ENCODE assay signal across 11 mouse cellular contexts in the genomic region with DNA sequence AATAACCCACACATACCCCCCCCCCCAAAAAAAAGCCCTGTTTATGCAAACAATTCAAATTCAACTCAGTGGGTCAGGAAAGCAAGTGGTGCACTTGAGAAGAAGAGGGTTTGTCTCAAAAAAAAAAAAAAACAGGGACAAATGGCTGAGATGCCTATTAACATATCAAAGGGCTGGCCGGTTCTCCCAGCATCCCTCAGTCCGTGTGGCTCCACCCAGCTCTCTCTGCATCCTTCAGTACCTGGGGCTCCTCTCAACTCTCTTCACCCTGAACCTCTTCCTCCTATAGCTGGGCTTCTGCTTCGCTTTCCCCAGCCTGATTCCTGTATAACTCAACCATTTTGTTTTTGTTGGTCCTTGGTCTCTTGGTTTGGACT. TPM values are rescaled to one million over a fixed set of nuclear protein-coding genes. Genes with fewer than 3 reads are reported as not detected.
DNase-seq lines count a peak whose midpoint lies in the region; ATAC-seq and TF ChIP-seq lines count a peak whose summit lies in the region.
"Had no signal": no experiment of that assay in that cellular context is flagged by ENCODE, and none has a peak within 500 bp of the region (broad histone marks: within the 10 kb centered on the region; RNA-seq: fewer than 3 reads in every experiment).

No protein-coding gene starts in this region.

- H3K27ac ChIP-seq in embryonic facial prominence, embryonic 11.5 days (replicated peaks; ENCODE audit: low read depth, low read length): no peak overlapping the region
- H3K27ac ChIP-seq in hindbrain, embryonic 14.5 days: peak overlapping the region; percentile 14; the same call in 1 of the 2 replicates
- no peak overlapping the region for H3K27ac ChIP-seq in intestine, embryonic 15.5 days
- H3K27ac ChIP-seq: embryonic facial prominence, embryonic 12.5 days had no signal

- no peaks in the 10 kb centered on the region for H3K4me1 ChIP-seq in embryonic facial prominence, embryonic 11.5 days (ENCODE audit: control insufficient read depth, insufficient read depth, low read length)
- no peaks in the 10 kb centered on the region for H3K4me1 ChIP-seq in hindbrain, embryonic 14.5 days (replicated peaks; ENCODE audit: control insufficient read depth, insufficient read depth, low read length)
- H3K4me1 ChIP-seq in intestine, embryonic 15.5 days (replicated peaks): no peaks in the 10 kb centered on the region
- H3K4me1 ChIP-seq: embryonic facial prominence, embryonic 12.5 days had no signal

- no peak overlapping the region for H3K4me2 ChIP-seq in embryonic facial prominence, embryonic 11.5 days (ENCODE audit: low read depth, low read length)
- H3K4me2 ChIP-seq in hindbrain, embryonic 14.5 days (replicated peaks): peak overlapping the region; percentile 39
- H3K4me2 ChIP-seq in myocyte (ENCODE audit: low read depth): peak overlapping the region; percentile 34
- no peak overlapping the region for H3K4me2 ChIP-seq in intestine, embryonic 15.5 days (replicated peaks)
- H3K4me2 ChIP-seq: embryonic facial prominence, embryonic 12.5 days had no signal

- no peaks in the 10 kb centered on the region for H3K79me2 ChIP-seq in myocyte (ENCODE audit: control insufficient read depth, insufficient read depth)

- H3ac ChIP-seq in myocyte (ENCODE audit: control insufficient read depth, insufficient read length): no peak overlapping the region

- no peaks in the 10 kb centered on the region for H3K9me3 ChIP-seq in embryonic facial prominence, embryonic 11.5 days (replicated peaks; ENCODE audit: control insufficient read depth, low read length)
- H3K9me3 ChIP-seq in hindbrain, embryonic 14.5 days (ENCODE audit: control insufficient read depth, low read length): peaks cover 12% of the 10 kb centered on the region; the same call in 1 of the 2 replicates
- no peaks in the 10 kb centered on the region; the same call in 1 of the 2 replicates for H3K9me3 ChIP-seq in intestine, embryonic 15.5 days

- no peak overlapping the region for H3K9ac ChIP-seq in embryonic facial prominence, embryonic 11.5 days (replicated peaks; ENCODE audit: low read length)
- no peak overlapping the region for H3K9ac ChIP-seq in hindbrain, embryonic 14.5 days
- H3K9ac ChIP-seq in intestine, embryonic 15.5 days: no peak overlapping the region
- H3K9ac ChIP-seq: embryonic facial prominence, embryonic 12.5 days had no signal

- no peaks in the 10 kb centered on the region for H3K27me3 ChIP-seq in embryonic facial prominence, embryonic 11.5 days (ENCODE audit: control insufficient read depth, insufficient read depth, low read length)
- no peaks in the 10 kb centered on the region for H3K27me3 ChIP-seq in hindbrain, embryonic 14.5 days (ENCODE audit: control insufficient read depth, insufficient read depth, low read length)
- no peaks in the 10 kb centered on the region for H3K27me3 ChIP-seq in myocyte (ENCODE audit: control insufficient read depth, insufficient read depth, insufficient read length)
- H3K27me3 ChIP-seq in intestine, embryonic 15.5 days (replicated peaks): no peaks in the 10 kb centered on the region
- H3K27me3 ChIP-seq: embryonic facial prominence, embryonic 12.5 days had no signal

- no peak for ATAC-seq in embryonic facial prominence, embryonic 11.5 days (replicated peaks; ENCODE audit: insufficient number of reproducible peaks, low FRiP score, low TSS enrichment, low read depth)
- peak; percentile 53; the same call in 1 of the 2 replicates for ATAC-seq in hindbrain, embryonic 14.5 days (ENCODE audit: low FRiP score)
- ATAC-seq in intestine, embryonic 15.5 days: no peak

- no peaks in the 10 kb centered on the region for H3K36me3 ChIP-seq in embryonic facial prominence, embryonic 11.5 days (replicated peaks; ENCODE audit: control insufficient read depth, insufficient read depth, low read depth, low read length)
- H3K36me3 ChIP-seq in hindbrain, embryonic 14.5 days (replicated peaks; ENCODE audit: control insufficient read depth, insufficient read depth): no peaks in the 10 kb centered on the region
- H3K36me3 ChIP-seq in myocyte (ENCODE audit: control insufficient read depth, insufficient read depth): no peaks in the 10 kb centered on the region
- no peaks in the 10 kb centered on the region for H3K36me3 ChIP-seq in intestine, embryonic 15.5 days
- H3K36me3 ChIP-seq: embryonic facial prominence, embryonic 12.5 days had no signal

- WGBS in embryonic facial prominence, embryonic 11.5 days: 15% methylated on average over 3 of the region's 3 CpGs
- 2% methylated on average over 3 of the region's 3 CpGs for WGBS in hindbrain, embryonic 14.5 days
- 25% methylated on average over 3 of the region's 3 CpGs for WGBS in intestine, embryonic 15.5 days

- DNase-seq in R1 (ENCODE audit: low read depth, low spot score): peak; percentile 95
- DNase-seq in embryonic facial prominence, embryonic 11.5 days (ENCODE audit: low spot score): peak; percentile 30
- DNase-seq in hindbrain, embryonic 14.5 days (ENCODE audit: low spot score): peak; percentile 47
- no peak for DNase-seq in right cerebral cortex, adult 18-20 months
- DNase-seq in cerebellum, postnatal 36 days: no peak
- DNase-seq in thymus, adult 18-20 months: no peak
- DNase-seq: heart, adult 18-20 months; lung, adult 2 months had no signal

- no peak for TF ChIP-seq POLR2A in myocyte (IDR thresholded peaks at IDR 0.05; ENCODE audit: insufficient read length, low read depth)

- H3K4me3 ChIP-seq in embryonic facial prominence, embryonic 11.5 days (ENCODE audit: low read depth, low read length): no peak overlapping the region
- no peak overlapping the region for H3K4me3 ChIP-seq in hindbrain, embryonic 14.5 days (replicated peaks; ENCODE audit: low read length)
- no peak overlapping the region for H3K4me3 ChIP-seq in myocyte
- H3K4me3 ChIP-seq in intestine, embryonic 15.5 days (replicated peaks): no peak overlapping the region
- H3K4me3 ChIP-seq: embryonic facial prominence, embryonic 12.5 days had no signal

TF ChIP-seq in myocyte, 11 proteins besides CTCF, POLR2A, EP300 and RAD21:
- TF ChIP-seq CEBPB (IDR thresholded peaks at IDR 0.05; ENCODE audit: insufficient read depth, poor library complexity, severe bottlenecking) (no peak), E2F4 (IDR thresholded peaks at IDR 0.05; ENCODE audit: insufficient read depth) (no peak), USF1 (IDR thresholded peaks at IDR 0.05; ENCODE audit: low read depth) (no peak), REST (IDR thresholded peaks at IDR 0.05; ENCODE audit: insufficient read depth, insufficient read length) (no peak), MYOD1 (IDR thresholded peaks at IDR 0.05; ENCODE audit: control insufficient read depth in 1 of 3, insufficient read length in 2 of 3, low read depth in 2 of 3) (no peak), MYOG (IDR thresholded peaks at IDR 0.05; ENCODE audit: control insufficient read depth in 1 of 3, insufficient read depth in 1 of 3, insufficient read length in 2 of 3, low read depth in 2 of 3) (no peak), SRF (IDR thresholded peaks at IDR 0.05; ENCODE audit: control insufficient read depth, insufficient read length, low read depth) (no peak), TCF3 (IDR thresholded peaks at IDR 0.05; ENCODE audit: insufficient read length, low read depth) (no peak), MAX (IDR thresholded peaks at IDR 0.05; ENCODE audit: low read depth) (no peak), POLR2AphosphoS2 (IDR thresholded peaks at IDR 0.05; ENCODE audit: insufficient read length, low read depth) (no peak), TCF12 (IDR thresholded peaks at IDR 0.05; ENCODE audit: insufficient read depth, poor library complexity, severe bottlenecking) (no peak)

RNA-seq across cellular contexts. Expression of a gene that starts 7.8 kb away (rescaled TPM):
- polyA plus RNA-seq in embryonic facial prominence, embryonic 11.5 days (2014; fragmentation: Nextera tagmentation; extraction: Ambion mirVana): 15.8 and 17.4 TPM in 2 replicates
- polyA plus RNA-seq in hindbrain, embryonic 14.5 days (2014; fragmentation: Nextera tagmentation; extraction: Ambion mirVana): 45.4 and 50.6 TPM in 2 replicates
- polyA plus RNA-seq in myocyte (2012; fragmentation: generic; extraction: Trizol): 4.4 TPM
- polyA plus RNA-seq in intestine, embryonic 15.5 days (2015; fragmentation: Nextera tagmentation; extraction: Ambion mirVana): 17.6 and 17.9 TPM in 2 replicates

Comparison
In these comparisons a context has a peak if more than half of its experiments do, and no peak if none do; other contexts are left out.
1. DNase-seq: peak in R1 (single experiment), embryonic facial prominence, embryonic 11.5 days (single experiment) and hindbrain, embryonic 14.5 days (single experiment); none in right cerebral cortex, adult 18-20 months (single experiment), cerebellum, postnatal 36 days (0 of 2) and thymus, adult 18-20 months (0 of 2).
2. H3K4me2 ChIP-seq: peak in hindbrain, embryonic 14.5 days (single experiment) and myocyte (single experiment); none in embryonic facial prominence, embryonic 11.5 days (single experiment) and intestine, embryonic 15.5 days (single experiment).